In genomic region chr16:32002509-32003477, GRCm38 (mm10) we compare ENCODE assay signal across 8 mouse cellular contexts. TPM values are rescaled to one million over a fixed set of nuclear protein-coding genes. Genes with fewer than 3 reads are reported as not detected.
DNase-seq lines count a peak whose midpoint lies in the region; ATAC-seq and TF ChIP-seq lines count a peak whose summit lies in the region.

TSS of gene Senp5 (minus strand) at chr16:32003287.

- peak within 1 kb of the TSS; percentile 65 for H3K27ac ChIP-seq in embryonic facial prominence, embryonic 14.5 days (replicated peaks; ENCODE audit: low read depth, low read length)
- H3K27ac ChIP-seq in heart, adult 2 months, result peak within 1 kb of the TSS; percentile 86
- H3K27ac ChIP-seq in limb, embryonic 13.5 days, result peak within 1 kb of the TSS; percentile 33; the same call in 1 of the 2 replicates
- peak within 1 kb of the TSS; percentile 75 for H3K27ac ChIP-seq in midbrain, embryonic 16.5 days (ENCODE audit: low read length)

- peak; percentile 97 for DNase-seq in 3T3-L1 (ENCODE audit: low read depth, low spot score)
- peak; percentile 60 to 80 for DNase-seq in adrenal gland, postnatal 4 days (ENCODE audit: low spot score in 2 of 2)
- DNase-seq in embryonic facial prominence, embryonic 14.5 days (ENCODE audit: low spot score), result peak; percentile 97
- peak; percentile 95 for DNase-seq in heart, adult 2 months
- DNase-seq in kidney, adult 8-10 months, result peak; percentile 93 to 94
- peak; percentile 82 to 95 for DNase-seq in spleen, postnatal 10 days (ENCODE audit: low spot score in 2 of 2)

- peaks cover 12% of the 10 kb centered on the region; the same call in 1 of the 2 replicates for H3K36me3 ChIP-seq in embryonic facial prominence, embryonic 14.5 days (ENCODE audit: control insufficient read depth, insufficient read depth, low read length)
- H3K36me3 ChIP-seq in heart, adult 2 months (ENCODE audit: control insufficient read depth, insufficient read depth, low read length), result peaks cover 3% of the 10 kb centered on the region; the same call in 1 of the 2 replicates
- H3K36me3 ChIP-seq in limb, embryonic 13.5 days, result peaks cover 8% of the 10 kb centered on the region
- H3K36me3 ChIP-seq in midbrain, embryonic 16.5 days (ENCODE audit: control insufficient read depth, insufficient read depth, low read length), result no peaks in the 10 kb centered on the region

- peak within 1 kb of the TSS; percentile 97 for H3K9ac ChIP-seq in embryonic facial prominence, embryonic 14.5 days (ENCODE audit: low read depth, low read length)
- peak within 1 kb of the TSS; percentile 90 for H3K9ac ChIP-seq in heart, adult 2 months (ENCODE audit: low read depth, low read length)
- peak within 1 kb of the TSS; percentile 97 for H3K9ac ChIP-seq in limb, embryonic 13.5 days
- peak within 1 kb of the TSS; percentile 97 for H3K9ac ChIP-seq in midbrain, embryonic 16.5 days (ENCODE audit: low read depth, low read length)

- H3K79me2 ChIP-seq in heart, adult 2 months (replicated peaks; ENCODE audit: control insufficient read depth, insufficient read depth, low read length), result no peaks in the 10 kb centered on the region

- peak within 1 kb of the TSS; percentile 86 for H3K4me2 ChIP-seq in embryonic facial prominence, embryonic 14.5 days (ENCODE audit: low read depth, low read length)
- H3K4me2 ChIP-seq in limb, embryonic 13.5 days (replicated peaks), result peak within 1 kb of the TSS; percentile 77
- H3K4me2 ChIP-seq in midbrain, embryonic 16.5 days (ENCODE audit: low read length), result peak within 1 kb of the TSS; percentile 78

- ATAC-seq in embryonic facial prominence, embryonic 14.5 days (ENCODE audit: low read depth), result peak; percentile 96
- peak; percentile 94 for ATAC-seq in limb, embryonic 13.5 days (ENCODE audit: low FRiP score, low read depth)
- ATAC-seq in midbrain, embryonic 16.5 days, result peak; percentile 96

- peak; percentile 89 for TF ChIP-seq EP300 in heart, adult 2 months (IDR thresholded peaks at IDR 0.05; ENCODE audit: insufficient read depth, low read depth, low read length)

- H3K4me1 ChIP-seq in embryonic facial prominence, embryonic 14.5 days (ENCODE audit: control insufficient read depth, insufficient read depth, low read length), result peaks cover 12% of the 10 kb centered on the region
- peaks cover 3% of the 10 kb centered on the region; the same call in 1 of the 2 replicates for H3K4me1 ChIP-seq in heart, adult 2 months (ENCODE audit: control insufficient read depth, insufficient read depth, low read length)
- peaks cover 19% of the 10 kb centered on the region for H3K4me1 ChIP-seq in limb, embryonic 13.5 days
- peaks cover 17% of the 10 kb centered on the region for H3K4me1 ChIP-seq in midbrain, embryonic 16.5 days (ENCODE audit: control insufficient read depth, insufficient read depth, low read length)

- WGBS in embryonic facial prominence, embryonic 14.5 days, result 1% methylated on average over 42 of the region's 66 CpGs
- WGBS in heart, adult 2 months, result under 1% methylated on average over 66 of the region's 66 CpGs
- 1% methylated on average over 65 of the region's 66 CpGs for WGBS in limb, embryonic 13.5 days
- WGBS in midbrain, embryonic 16.5 days, result 1% methylated on average over 62 of the region's 66 CpGs

- peak; percentile 94 for TF ChIP-seq POLR2A in heart, adult 2 months (IDR thresholded peaks at IDR 0.05; ENCODE audit: insufficient read depth, low read depth, low read length)

- intact Hi-C loops in heart, adult 2 months (cut with DNase I), result loop anchor here (1.0 to 5.0 kb wide), 3 partner anchors 54 to 245 kb away; partner anchors contain the start of genes 0610012G03Rik, Fbxo45, Ncbp2 and Pak2

- TF ChIP-seq CTCF in heart, adult 2 months (IDR thresholded peaks at IDR 0.05), result peak; percentile 51

- H3K27me3 ChIP-seq in embryonic facial prominence, embryonic 14.5 days (replicated peaks; ENCODE audit: control insufficient read depth, insufficient read depth, low read length), result no peaks in the 10 kb centered on the region
- H3K27me3 ChIP-seq in heart, adult 2 months (ENCODE audit: control insufficient read depth, insufficient read depth, low read length), result no peaks in the 10 kb centered on the region
- H3K27me3 ChIP-seq in limb, embryonic 13.5 days, result no peaks in the 10 kb centered on the region
- no peaks in the 10 kb centered on the region for H3K27me3 ChIP-seq in midbrain, embryonic 16.5 days (ENCODE audit: control insufficient read depth, insufficient read depth, low read depth, low read length)

- no peaks in the 10 kb centered on the region for H3K9me3 ChIP-seq in embryonic facial prominence, embryonic 14.5 days (ENCODE audit: control insufficient read depth, low read length)
- H3K9me3 ChIP-seq in limb, embryonic 13.5 days, result no peaks in the 10 kb centered on the region
- no peaks in the 10 kb centered on the region for H3K9me3 ChIP-seq in midbrain, embryonic 16.5 days (replicated peaks; ENCODE audit: control insufficient read depth, low read length, poor library complexity, severe bottlenecking)

- H3K4me3 ChIP-seq in embryonic facial prominence, embryonic 14.5 days (ENCODE audit: low read depth, low read length), result peak within 1 kb of the TSS; percentile 96
- peak within 1 kb of the TSS; percentile 84 for H3K4me3 ChIP-seq in heart, adult 2 months
- peak within 1 kb of the TSS; percentile 100 for H3K4me3 ChIP-seq in limb, embryonic 13.5 days
- peak within 1 kb of the TSS; percentile 100 for H3K4me3 ChIP-seq in midbrain, embryonic 16.5 days (ENCODE audit: low read depth, low read length)

RNA-seq across cellular contexts. Expression of gene Senp5, which starts in this region (rescaled TPM):
- 10 to 100 TPM; 27.3 to 27.4 TPM for total RNA-seq in adrenal gland, postnatal 4 days (2021)
- polyA plus RNA-seq in embryonic facial prominence, embryonic 14.5 days (2014; fragmentation: Nextera tagmentation; extraction: Ambion mirVana), result 7.8 and 8.2 TPM in 2 replicates
- total RNA-seq in heart, adult 2 months (2021), result 10 to 100 TPM; 10.5 to 12.8 TPM
- 3.5 and 6.8 TPM in 2 replicates for polyA plus RNA-seq in heart, adult 2 months (2012; rRNA removed)
- polyA plus RNA-seq in limb, embryonic 13.5 days (2015; fragmentation: Nextera tagmentation; extraction: Ambion mirVana), result 16.8 and 18.2 TPM in 2 replicates
- polyA plus RNA-seq in midbrain, embryonic 16.5 days (2015; fragmentation: Nextera tagmentation; extraction: Ambion mirVana), result 15.3 and 16.7 TPM in 2 replicates

Comparison
In these comparisons a context has a peak if more than half of its experiments do, and no peak if none do; other contexts are left out.
1. Peak in every context shown above with its lines: DNase-seq, ATAC-seq, H3K4me3 ChIP-seq and H3K27ac ChIP-seq.
2. H3K27ac ChIP-seq: peak in every context shown above with its lines; median percentile 86 in heart, adult 2 months; 75 in midbrain, embryonic 16.5 days; 65 in embryonic facial prominence, embryonic 14.5 days; 33 in limb, embryonic 13.5 days.